Mouse (Mus musculus): ENCODE data around the gene B4galt4.
"Not testable (repeated sequence)": the region's sequence is repeated elsewhere in the genome, so short reads cannot be mapped to it uniquely, and the experiment has no call there.

B4galt4 gene

GRCm38 (mm10) chr16:38742113-38742658 lies at the start of gene B4galt4:
TSS of gene B4galt4 (plus strand) at chr16:38742264.
- peak; percentile 65 for DNase-seq

- DNase-seq, result no peak
Observed at GRCm38 (mm10) chr16:38694906-38695540, 47.0 kb upstream of the B4galt4 start.

- no peak for DNase-seq
Observed at GRCm38 (mm10) chr16:38695557-38695956, 46.5 kb upstream of the B4galt4 start.

- DNase-seq, result no peak
Observed at GRCm38 (mm10) chr16:38697611-38698010, 44.5 kb upstream of the B4galt4 start.

- DNase-seq, result no peak
Observed at GRCm38 (mm10) chr16:38700392-38701162, 41.5 kb upstream of the B4galt4 start.

- DNase-seq, result no peak
Observed at GRCm38 (mm10) chr16:38701492-38702185, 40.4 kb upstream of the B4galt4 start.

- no peak for DNase-seq
Observed at GRCm38 (mm10) chr16:38702316-38702715, 39.7 kb upstream of the B4galt4 start.

GRCm38 (mm10) chr16:38703501-38703900 lies 38.6 kb upstream of the B4galt4 start:
- no peak for DNase-seq

GRCm38 (mm10) chr16:38705531-38706281 lies 36.4 kb upstream of the B4galt4 start:
- DNase-seq, result no peak

GRCm38 (mm10) chr16:38706782-38707181 lies 35.3 kb upstream of the B4galt4 start:
- no peak for DNase-seq

- no peak for DNase-seq
Observed at GRCm38 (mm10) chr16:38708962-38709520, 33.0 kb upstream of the B4galt4 start.

- no peak for DNase-seq
Observed at GRCm38 (mm10) chr16:38711245-38711644, 30.8 kb upstream of the B4galt4 start.

- DNase-seq, result no peak
Observed at GRCm38 (mm10) chr16:38712105-38712504, 30.0 kb upstream of the B4galt4 start.

- peak; percentile 27 for DNase-seq
Observed at GRCm38 (mm10) chr16:38712581-38713403, 29.3 kb upstream of the B4galt4 start, which contains the start of gene Arhgap31. TSS of gene Arhgap31 (minus strand) at chr16:38713274.

- DNase-seq, result peak; percentile 9
Observed at GRCm38 (mm10) chr16:38713404-38714258, 28.4 kb upstream of the B4galt4 start.

- DNase-seq, result not testable (repeated sequence)
Observed at GRCm38 (mm10) chr16:38714259-38714526, 27.9 kb upstream of the B4galt4 start.

- no peak for DNase-seq
Observed at GRCm38 (mm10) chr16:38721377-38721776, 20.7 kb upstream of the B4galt4 start.

- DNase-seq, result no peak
Observed at GRCm38 (mm10) chr16:38724256-38724655, 17.8 kb upstream of the B4galt4 start.

- no peak for DNase-seq
Observed at GRCm38 (mm10) chr16:38724974-38725373, 17.1 kb upstream of the B4galt4 start.

GRCm38 (mm10) chr16:38728576-38729132 lies 13.4 kb upstream of the B4galt4 start:
- no peak for DNase-seq

All from cerebellum, adult 9-10 months (tissue).